Mouse (Mus musculus) skeletal muscle tissue, adult 2 months (tissue): ENCODE results near the gene Gas1.
A peak's percentile ranks its signal among the peaks of the same experiment; 100 is the strongest.

ENCODE experiments used
- DNase-seq: peaks from one replicate; pipeline ENCODE4 v3.0.0-alpha.2; 2012; ENCODE audit warnings: low read depth, low spot score

Gene Gas1

GRCm38 (mm10) chr13:60173591-60174524 lies 3.3 kb downstream of the Gas1 start:
- no peak for DNase-seq

- no peak for DNase-seq
These were observed 4.0 kb downstream of the Gas1 start for GRCm38 (mm10) chr13:60173186-60173585.

DNA sequence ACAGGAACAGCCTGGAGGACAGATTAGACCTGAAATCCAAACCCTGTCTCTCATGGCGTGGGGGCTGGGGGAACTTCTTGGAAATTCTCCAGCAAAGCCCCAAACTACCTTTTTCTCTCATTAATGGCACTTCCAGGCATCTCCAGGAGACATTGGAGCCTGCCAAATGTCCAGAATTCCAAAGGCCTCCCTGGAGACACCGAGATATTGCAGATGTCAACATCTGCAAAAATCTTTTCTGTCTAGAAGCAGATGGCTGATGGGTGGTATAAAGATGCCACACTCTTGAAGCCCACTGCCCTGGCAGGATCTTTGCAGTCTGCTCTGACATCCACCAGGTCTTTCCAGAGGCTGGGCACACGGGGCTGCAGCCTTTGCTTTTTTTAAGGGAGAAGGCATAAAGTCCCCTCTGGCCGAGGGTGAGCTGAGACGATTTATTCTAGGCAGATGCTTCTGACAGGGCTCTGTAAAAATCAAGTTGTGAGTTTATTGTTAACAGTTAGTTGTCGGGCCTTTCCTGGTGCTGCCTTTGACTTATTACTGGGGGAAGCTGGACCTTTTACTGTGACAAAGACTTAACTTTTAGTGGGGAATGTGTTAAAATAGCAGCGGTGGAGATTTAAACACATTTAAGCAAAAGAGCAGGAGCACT lies 4.7 kb downstream of the Gas1 start:
- DNase-seq = peak; percentile 21

DNA sequence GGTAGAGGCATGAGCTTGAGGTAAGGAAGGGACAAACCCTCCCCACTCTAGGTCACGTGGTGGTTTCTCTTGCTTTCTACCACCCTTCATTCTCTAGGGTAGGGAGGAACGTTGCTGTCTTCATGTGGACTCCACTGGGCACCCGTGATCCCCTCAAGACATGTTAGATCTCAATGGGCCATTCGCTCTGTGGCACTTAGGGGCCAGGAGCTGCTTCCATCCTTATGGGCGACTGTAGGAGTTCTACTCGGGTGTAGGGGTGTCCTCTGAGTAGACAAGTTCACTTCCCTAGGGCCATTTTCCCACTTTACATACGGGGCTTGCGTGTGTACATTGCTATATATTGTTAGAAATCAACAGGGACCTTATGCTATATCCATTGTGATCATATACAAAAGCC lies 5.4 kb downstream of the Gas1 start:
- DNase-seq = no peak

DNA sequence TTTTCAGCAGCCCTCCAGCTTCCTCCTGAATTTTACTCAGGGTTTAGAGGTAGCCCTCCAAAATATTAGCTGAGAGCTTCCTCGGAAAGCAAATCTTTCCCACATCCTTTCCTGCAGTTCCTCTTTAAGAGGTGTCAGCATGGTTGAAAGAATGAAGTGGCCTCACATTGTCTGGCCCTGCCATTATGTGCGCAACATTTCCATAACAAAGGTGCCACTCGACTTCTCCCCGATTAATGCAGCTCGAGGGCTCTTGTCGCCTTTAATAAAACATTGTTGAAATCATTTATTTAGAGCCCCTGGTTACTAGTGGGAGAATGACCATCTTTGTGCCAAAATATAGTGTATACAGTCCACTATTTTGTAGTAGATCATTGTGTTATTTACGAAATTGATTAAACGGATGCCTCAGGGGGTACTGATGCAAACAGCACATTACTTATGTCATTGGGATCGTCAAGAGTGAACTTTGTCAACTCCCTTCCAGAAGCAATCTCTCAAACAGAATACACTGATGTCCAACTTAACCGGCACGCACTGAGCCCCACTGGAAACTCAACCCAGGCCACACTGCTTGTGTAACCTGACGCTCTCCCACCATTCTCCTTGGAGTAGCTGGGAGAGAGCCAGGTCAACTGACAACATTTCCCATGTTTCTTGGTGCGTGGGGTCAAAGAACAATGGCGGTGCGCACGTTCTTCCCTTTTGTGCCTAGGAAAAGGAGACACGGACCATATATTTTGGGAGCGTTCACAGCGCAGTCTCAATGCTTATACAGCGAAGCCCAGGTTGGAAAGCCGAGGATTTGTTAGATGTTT lies 6.1 kb downstream of the Gas1 start:
- DNase-seq = no peak

- no peak for DNase-seq
These were observed 8.1 kb downstream of the Gas1 start for GRCm38 (mm10) chr13:60169026-60169425.

GRCm38 (mm10) chr13:60156294-60157126 lies 20.7 kb downstream of the Gas1 start:
- DNase-seq = no peak

DNA sequence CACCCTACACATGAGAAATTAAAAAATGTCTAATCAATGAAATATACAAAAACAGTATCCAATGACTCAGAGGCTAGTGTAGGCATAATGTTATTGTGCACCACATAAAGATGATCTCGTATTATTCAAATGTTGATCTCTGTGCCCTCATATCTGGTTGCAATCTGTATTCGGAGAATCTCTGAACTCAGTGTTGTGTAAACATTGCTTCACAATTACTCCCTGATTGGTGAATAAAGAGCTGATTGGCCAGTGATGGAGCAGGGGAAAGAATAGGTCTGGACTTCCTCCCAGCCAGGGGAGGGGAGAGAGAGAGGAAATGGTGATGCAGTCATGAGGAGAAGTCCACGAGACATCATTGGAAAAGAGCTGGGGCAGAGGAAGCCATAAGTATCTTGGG lies 23.0 kb downstream of the Gas1 start:
- no peak for DNase-seq

DNA sequence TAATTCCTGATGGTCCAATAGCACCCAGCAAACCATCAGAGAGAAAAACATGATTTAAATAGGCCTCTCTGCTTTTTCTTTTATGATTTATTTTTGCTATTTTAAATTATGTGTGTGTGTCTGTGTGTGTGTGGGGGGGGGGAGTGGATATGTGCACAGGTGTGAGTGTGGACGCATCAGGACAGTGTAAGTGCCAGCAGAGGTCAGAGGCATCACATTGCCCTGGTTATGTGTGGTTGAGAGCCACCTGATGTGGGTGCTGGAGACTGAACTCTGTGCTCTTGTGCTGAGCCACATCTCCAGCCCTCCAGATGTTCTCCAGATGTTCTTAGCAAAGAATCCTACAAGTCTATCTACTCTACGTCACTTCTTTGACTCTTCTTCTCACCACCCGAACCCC lies 28.9 kb downstream of the Gas1 start:
- DNase-seq = no peak

- DNase-seq = no peak
These were observed 29.3 kb downstream of the Gas1 start for GRCm38 (mm10) chr13:60147857-60148181.

- DNase-seq = no peak
These were observed 29.9 kb downstream of the Gas1 start for GRCm38 (mm10) chr13:60146994-60147856.

GRCm38 (mm10) chr13:60146231-60146630 lies 30.9 kb downstream of the Gas1 start:
- DNase-seq = no peak

GRCm38 (mm10) chr13:60136962-60137361 lies 40.2 kb downstream of the Gas1 start:
- no peak for DNase-seq

DNA sequence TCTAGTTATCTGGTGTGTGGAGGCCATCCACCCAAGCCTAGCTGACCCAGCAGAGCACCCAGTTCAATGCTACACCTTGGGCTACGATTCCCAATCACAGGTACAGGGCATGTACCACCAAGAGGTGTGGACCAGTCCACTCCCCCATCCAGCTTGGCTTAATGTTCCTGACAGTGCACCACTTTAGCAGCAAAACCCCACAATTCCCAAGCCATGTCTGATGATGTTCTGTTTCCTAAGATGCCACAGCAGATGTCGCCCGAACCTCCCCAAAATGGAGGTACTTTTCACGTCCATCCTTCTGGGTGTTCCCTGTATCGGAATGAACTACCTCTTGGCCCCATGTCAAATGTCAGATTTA lies 42.7 kb downstream of the Gas1 start:
- no peak for DNase-seq

DNA sequence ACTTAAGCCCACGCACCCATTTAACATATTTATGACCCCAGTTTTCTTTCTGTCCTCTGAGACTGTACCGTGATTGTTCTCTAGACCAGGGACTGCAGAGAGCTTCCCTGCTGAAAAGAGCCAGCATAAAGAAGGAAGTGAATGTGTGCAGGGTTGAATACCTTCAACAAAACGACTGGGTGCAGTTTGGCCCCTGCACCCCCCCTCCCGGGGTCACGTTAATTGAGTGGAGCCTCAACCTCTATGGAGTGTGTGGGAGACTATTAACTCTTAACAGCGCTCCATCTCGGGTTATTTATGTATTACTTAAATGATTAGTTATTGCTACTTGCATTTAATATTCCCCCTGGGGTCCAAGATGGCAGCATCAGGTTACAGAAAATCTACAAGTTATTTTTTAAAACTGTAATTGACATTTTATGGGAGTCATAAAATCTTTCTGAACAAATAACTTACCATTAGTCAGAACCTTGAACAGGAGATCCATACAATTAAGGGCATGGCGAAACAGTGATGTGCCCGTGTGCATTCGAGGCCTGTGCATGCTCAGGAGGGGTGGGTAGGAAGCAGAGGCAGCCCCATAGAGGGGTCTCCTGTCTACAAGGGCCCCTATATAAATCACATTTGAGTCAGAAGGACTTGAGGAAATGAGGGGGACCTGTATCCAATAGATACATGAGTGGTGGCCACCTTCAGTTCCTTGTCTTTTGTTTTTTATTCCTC lies 43.3 kb downstream of the Gas1 start:
- DNase-seq = no peak

GRCm38 (mm10) chr13:60131771-60132170 lies 45.4 kb downstream of the Gas1 start:
- DNase-seq = no peak

- DNase-seq = no peak
These were observed 47.6 kb downstream of the Gas1 start for GRCm38 (mm10) chr13:60129541-60129940.

DNA sequence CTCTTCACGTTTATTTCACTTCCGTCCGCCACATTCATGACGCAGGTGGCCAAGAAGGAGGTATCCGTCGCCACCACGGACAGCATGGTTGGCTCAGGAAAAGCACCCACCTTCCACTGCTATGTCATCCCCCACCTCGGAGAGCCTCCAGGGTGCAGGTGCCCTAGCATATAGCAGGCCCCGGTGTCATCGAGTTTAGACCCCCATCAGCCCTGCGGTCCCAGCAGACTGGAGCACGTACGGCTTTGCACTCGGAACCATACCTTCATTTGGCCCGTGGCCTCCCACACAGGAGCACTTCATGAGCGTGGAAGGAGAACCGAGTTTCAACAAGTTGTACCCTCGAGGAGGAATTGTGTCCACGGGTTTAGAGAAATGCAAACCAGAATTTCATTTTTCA lies 50.8 kb downstream of the Gas1 start:
- no peak for DNase-seq

DNA sequence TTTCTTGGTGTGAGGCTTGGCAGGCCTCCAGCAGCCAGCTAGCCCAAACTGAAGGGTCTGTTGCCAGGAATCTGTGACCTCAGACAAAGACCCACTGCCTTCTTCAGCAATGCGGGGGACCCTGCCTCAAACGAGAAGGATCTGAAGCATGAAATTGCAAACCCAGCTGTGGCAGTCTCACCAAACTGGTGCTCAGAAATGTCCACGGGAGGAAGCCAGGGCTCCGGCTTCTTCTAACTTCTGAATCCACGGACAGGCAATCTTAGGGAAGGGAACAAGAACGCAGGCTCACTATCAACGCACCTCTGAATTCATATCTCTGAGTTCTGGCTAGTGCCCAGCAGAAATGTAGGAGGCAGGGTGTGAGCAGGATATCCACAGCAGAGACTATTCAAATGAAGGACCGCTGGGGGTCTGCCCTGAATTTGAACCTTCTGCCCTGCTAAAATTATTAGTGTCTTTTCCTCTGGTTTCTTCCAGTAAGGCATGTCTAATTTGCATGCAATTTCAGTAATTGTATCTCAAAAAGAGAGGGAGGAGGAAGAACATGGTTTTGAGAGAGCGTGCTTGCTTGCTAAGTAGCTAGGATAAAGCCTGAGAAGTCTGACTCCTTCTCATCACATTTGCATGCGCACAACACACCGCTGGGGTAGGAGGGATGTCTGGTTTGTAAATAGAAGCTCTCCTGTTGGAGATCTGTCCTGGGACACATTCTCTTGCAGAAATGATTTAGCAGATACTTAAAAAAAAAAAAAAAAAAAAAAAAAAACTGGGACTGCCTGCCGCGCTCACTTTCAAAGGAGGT lies 51.5 kb downstream of the Gas1 start:
- no peak for DNase-seq
